Mouse (Mus musculus): ENCODE measurements at regions not wholly inside any gene's neighbourhood (a gene's known extent, or its start where the extent isn't known, plus 50 kb on each side); places are given as distances from the start of the nearest gene placed in this dataset.

GRCm38 (mm10) chr3:62192466-62192865 is 145.7 kb upstream of the Arhgef26 start:
- TF ChIP-seq POLR2A (IDR thresholded peaks at IDR 0.05; ENCODE audit: extremely low read depth, insufficient read depth, low read length) (no peak), CTCF (IDR thresholded peaks at IDR 0.05; ENCODE audit: extremely low read depth, insufficient read depth, low read length) (peak; percentile 27)
